Mouse (Mus musculus) MEL (cell line): ENCODE data around the gene Tradd.

Experiments used
- HCFC1 ChIP-seq: IDR thresholded peaks from 2 replicates; pipeline ENCODE4 v1.6.1; 2012; ENCODE audit warnings: low read depth, mild to moderate bottlenecking, inconsistent platforms, low read length, improper control_type of control experiment, moderate library complexity
- MAFK ChIP-seq: IDR thresholded peaks from 2 replicates; pipeline ENCODE4 v1.6.1; 2011; ENCODE audit warnings: low read depth, mild to moderate bottlenecking, low read length, improper control_type of control experiment, borderline replicate concordance
- MYB ChIP-seq: IDR thresholded peaks from 2 replicates; pipeline ENCODE4 v1.6.1; 2011; ENCODE audit warnings: mild to moderate bottlenecking, low read depth, low read length, improper control_type of control experiment

DNA sequence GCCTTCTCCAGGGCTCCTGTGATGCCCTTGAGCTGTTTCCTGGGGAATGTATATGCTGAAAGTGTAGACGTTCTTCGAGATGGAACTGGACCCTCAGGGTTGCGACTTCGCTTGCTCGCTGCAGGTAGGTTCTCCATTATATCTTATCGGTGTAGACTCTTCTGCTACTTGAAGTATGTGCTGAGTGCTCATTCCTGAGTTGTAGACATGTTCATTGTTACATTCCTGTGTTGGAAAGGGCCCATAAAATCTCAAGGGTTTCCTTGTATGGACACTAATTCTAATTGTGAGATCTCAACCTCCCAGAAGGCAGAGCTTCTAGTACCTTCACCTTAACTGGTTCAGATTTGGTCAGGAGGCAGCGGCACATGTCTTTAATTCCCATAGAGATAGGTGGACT is 23.4 kb downstream of the Tradd start:
- no peak for TF ChIP-seq MYB
- no peak for TF ChIP-seq MAFK
- no peak for TF ChIP-seq HCFC1
